Mouse (Mus musculus) liver, embryonic 16.5 days (tissue): ENCODE results near the gene Zfp94. TPM values are rescaled to one million over a fixed set of nuclear protein-coding genes. Genes with fewer than 3 reads are reported as not detected.

Source experiments
- ATAC-seq: fragments of 200-750 bp; cut with Nextera tagmentation; 2 replicates; pipeline ENCODE4 v1.8.0; 2017; ENCODE audit warnings: low read depth, mild to moderate bottlenecking, moderate number of reproducible peaks, moderate library complexity
- H3K27ac ChIP-seq: fragments of 300-500 bp; sonication (generic); 2 replicates; pipeline ENCODE4 v1.5.1; 2014; ENCODE audit warnings: mild to moderate bottlenecking, low read length
- H3K27me3 ChIP-seq: fragments of 300-500 bp; sonication (generic); 2 replicates; pipeline ENCODE4 v1.6.1; 2014; ENCODE audit warnings: low read depth, low read length, mixed read lengths; ENCODE audit not compliant: control insufficient read depth, insufficient read depth
- H3K36me3 ChIP-seq: fragments of 300-500 bp; sonication (generic); 2 replicates; pipeline ENCODE4 v1.6.1; 2014; ENCODE audit warnings: mild to moderate bottlenecking; ENCODE audit not compliant: control insufficient read depth, insufficient read depth
- H3K4me1 ChIP-seq: fragments of 300-500 bp; sonication (generic); 2 replicates; pipeline ENCODE4 v1.6.1; 2014; ENCODE audit warnings: low read depth, low read length, mixed read lengths; ENCODE audit not compliant: control insufficient read depth
- H3K4me2 ChIP-seq: fragments of 300-500 bp; sonication (generic); 2 replicates; pipeline ENCODE4 v1.6.1; 2014; ENCODE audit warnings: low read depth, low read length, mixed read lengths
- H3K4me3 ChIP-seq: fragments of 300-500 bp; sonication (generic); 2 replicates; pipeline ENCODE4 v1.5.1; 2014; ENCODE audit warnings: low read depth, mild to moderate bottlenecking, low read length
- H3K9ac ChIP-seq: fragments of 300-500 bp; sonication (generic); 2 replicates; pipeline ENCODE4 v1.6.1; 2014; ENCODE audit warnings: low read depth, low read length
- H3K9me3 ChIP-seq: fragments of 300-500 bp; sonication (generic); replicated peaks from 2 replicates; pipeline ENCODE4 v1.6.1; 2016; ENCODE audit warnings: low read length; ENCODE audit not compliant: control insufficient read depth
- WGBS: fragments of 180-500 bp; shearing (Covaris S2); extraction: QIAGEN DNeasy Blood & Tissue Kit; methylation state at CpG from one replicate; pipeline ENCODE4 v1.1.7; 2014; ENCODE audit not compliant: insufficient replicate concordance; 5-methylcytosine and 5-hydroxymethylcytosine counted together
- polyA plus RNA-seq: library from polyadenylated mRNA; unstranded; fragments of >200 nt; fragmentation: Nextera tagmentation; extraction: Ambion mirVana; gene quantifications from 2 replicates; pipeline ENCODE4 v1.2.1, GENCODE M21; 2015

The Zfp94 gene
- polyA plus RNA-seq, 1 experiment from 2014 or later: 1.8 TPM

DNA sequence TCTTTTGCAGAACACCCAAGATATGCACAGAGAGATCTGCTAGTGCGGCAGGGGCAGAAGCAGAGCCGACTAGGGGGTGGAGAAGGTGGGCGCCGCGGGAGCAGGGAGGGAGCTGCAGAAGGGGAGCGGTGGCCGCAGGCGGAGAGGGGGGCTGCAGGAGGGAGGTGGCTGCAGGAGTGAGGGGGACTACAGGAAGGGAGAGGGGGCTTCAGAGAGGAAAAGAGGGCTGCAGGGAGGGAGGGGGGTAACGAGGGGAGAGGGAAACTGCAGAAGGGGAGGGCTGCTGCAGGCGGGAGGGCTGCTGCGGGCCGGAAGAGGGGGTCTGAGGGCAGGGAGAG, 17.9 kb downstream of the Zfp94 start:
- WGBS: under 1% methylated on average over 11 of the region's 12 CpGs
- Histone ChIP-seq H3K9me3 (no peaks in the 10 kb centered on the region), H3K9ac (peak overlapping the region; percentile 67), H3K4me2 (peak overlapping the region; percentile 94), H3K27ac (no peak overlapping the region), H3K27me3 (no peaks in the 10 kb centered on the region), H3K4me1 (peaks cover 12% of the 10 kb centered on the region), H3K4me3 (peak overlapping the region; percentile 74), H3K36me3 (no peaks in the 10 kb centered on the region)
- ATAC-seq: no peak

DNA sequence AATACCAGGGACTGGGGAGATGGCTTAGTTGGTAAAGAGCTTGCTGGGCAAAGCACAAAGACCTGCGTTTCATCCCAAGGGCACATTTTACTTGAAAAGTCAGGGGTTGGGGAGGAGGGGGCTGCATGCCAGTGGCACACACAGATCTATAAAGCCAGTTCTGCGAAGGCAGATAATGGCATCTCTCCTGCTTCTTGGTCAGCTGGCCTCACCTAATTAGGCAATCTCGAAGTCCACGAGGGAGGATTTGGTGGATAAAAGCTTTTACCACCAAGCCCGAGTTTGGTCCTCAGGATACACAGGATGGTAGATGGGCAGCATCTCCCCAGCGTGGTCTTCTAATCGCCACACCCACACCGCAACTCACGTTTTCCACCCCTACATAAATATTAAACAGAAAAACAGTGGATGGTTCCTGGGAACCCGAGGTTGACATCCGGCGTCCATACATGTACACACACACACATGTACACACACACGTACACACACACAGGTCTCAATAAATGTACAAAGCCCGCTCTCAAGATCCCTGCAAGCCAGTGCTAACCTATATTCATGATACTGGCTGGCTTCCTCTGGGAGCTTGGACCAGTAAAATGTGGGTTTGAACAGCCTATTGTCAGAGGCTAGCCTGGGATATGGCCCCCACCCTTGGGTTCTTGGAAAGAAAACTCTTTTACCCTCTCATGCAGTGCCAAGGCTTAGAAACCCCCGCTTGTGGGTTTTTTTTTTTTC, 18.9 kb downstream of the Zfp94 start:
- Histone ChIP-seq H3K9me3 (no peaks in the 10 kb centered on the region), H3K4me1 (peaks cover 12% of the 10 kb centered on the region), H3K27me3 (no peaks in the 10 kb centered on the region), H3K4me3 (no peak overlapping the region), H3K36me3 (no peaks in the 10 kb centered on the region; the same call in 1 of the 2 replicates), H3K4me2 (no peak overlapping the region), H3K27ac (no peak overlapping the region), H3K9ac (no peak overlapping the region)
- ATAC-seq: no peak
- WGBS: 81% methylated on average over 15 of the region's 15 CpGs

DNA sequence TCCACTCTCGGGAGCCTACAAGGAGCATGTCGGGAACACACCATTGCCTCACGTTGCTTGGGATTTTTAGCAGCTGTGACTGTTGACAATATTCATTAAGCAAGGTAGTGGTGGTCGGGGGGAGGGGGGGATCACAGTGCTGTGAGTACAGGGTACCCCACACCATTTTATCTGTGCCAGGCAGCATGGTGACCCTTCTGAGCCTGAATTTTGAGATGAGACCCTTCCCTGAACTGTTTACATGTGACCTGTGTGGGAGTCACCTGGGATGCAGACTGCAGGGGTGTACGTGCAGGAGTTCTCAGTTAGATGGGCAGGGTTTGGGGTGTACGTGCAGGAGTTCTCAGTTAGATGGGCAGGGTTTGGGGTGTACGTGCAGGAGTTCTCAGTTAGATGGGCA, 20.1 kb downstream of the Zfp94 start:
- peaks cover 6% of the 10 kb centered on the region for H3K36me3 ChIP-seq

GRCm38 (mm10) chr7:24295376-24295775, 21.1 kb downstream of the Zfp94 start:
- Histone ChIP-seq H3K36me3 (peaks cover 6% of the 10 kb centered on the region), H3K9ac (no peak overlapping the region), H3K9me3 (no peaks in the 10 kb centered on the region), H3K27me3 (no peaks in the 10 kb centered on the region), H3K27ac (no peak overlapping the region), H3K4me1 (peaks cover 7% of the 10 kb centered on the region), H3K4me3 (no peak overlapping the region), H3K4me2 (no peak overlapping the region)
- no peak for ATAC-seq
- WGBS: 84% methylated on average over 7 of the region's 7 CpGs

More for the DNA sequence above, 20.1 kb downstream of the Zfp94 start:
- H3K4me1 ChIP-seq: peaks cover 12% of the 10 kb centered on the region
- ATAC-seq: no peak
- no peaks in the 10 kb centered on the region for H3K27me3 ChIP-seq
- H3K9me3 ChIP-seq: no peaks in the 10 kb centered on the region
- H3K4me2 ChIP-seq: no peak overlapping the region
- H3K4me3 ChIP-seq: no peak overlapping the region
- no peak overlapping the region for H3K27ac ChIP-seq
- no peak overlapping the region for H3K9ac ChIP-seq
- 83% methylated on average over 7 of the region's 7 CpGs for WGBS

- H3K4me3 ChIP-seq: no peak overlapping the region
- H3K36me3 ChIP-seq: peaks cover 6% of the 10 kb centered on the region
- ATAC-seq: no peak
- H3K4me1 ChIP-seq: peaks cover under 1% of the 10 kb centered on the region; the same call in 1 of the 2 replicates
- no peaks in the 10 kb centered on the region for H3K9me3 ChIP-seq
- no peak overlapping the region for H3K9ac ChIP-seq
- H3K4me2 ChIP-seq: no peak overlapping the region
- no peaks in the 10 kb centered on the region for H3K27me3 ChIP-seq
- 79% methylated on average over 4 of the region's 4 CpGs for WGBS
- no peak overlapping the region for H3K27ac ChIP-seq
Observed at GRCm38 (mm10) chr7:24294763-24295162, 21.7 kb downstream of the Zfp94 start.

- H3K36me3 ChIP-seq: peaks cover 6% of the 10 kb centered on the region
Observed at GRCm38 (mm10) chr7:24293061-24293851, 23.2 kb downstream of the Zfp94 start.

GRCm38 (mm10) chr7:24291387-24292090, 24.9 kb downstream of the Zfp94 start:
- WGBS: 80% methylated on average over 27 of the region's 27 CpGs
- no peak overlapping the region for H3K4me2 ChIP-seq
- H3K9me3 ChIP-seq: no peaks in the 10 kb centered on the region
- ATAC-seq: no peak
- H3K9ac ChIP-seq: no peak overlapping the region
- no peaks in the 10 kb centered on the region for H3K27me3 ChIP-seq
- peaks cover 6% of the 10 kb centered on the region for H3K36me3 ChIP-seq
- no peak overlapping the region for H3K27ac ChIP-seq
- no peak overlapping the region for H3K4me3 ChIP-seq
- no peaks in the 10 kb centered on the region for H3K4me1 ChIP-seq

More at GRCm38 (mm10) chr7:24293061-24293851, 23.2 kb downstream of the Zfp94 start:
- H3K9ac ChIP-seq: no peak overlapping the region
- WGBS: 65% methylated on average over 12 of the region's 12 CpGs
- no peak overlapping the region for H3K4me3 ChIP-seq
- H3K9me3 ChIP-seq: no peaks in the 10 kb centered on the region
- H3K4me2 ChIP-seq: no peak overlapping the region
- ATAC-seq: no peak
- H3K27ac ChIP-seq: no peak overlapping the region
- no peaks in the 10 kb centered on the region for H3K4me1 ChIP-seq
- H3K27me3 ChIP-seq: no peaks in the 10 kb centered on the region

GRCm38 (mm10) chr7:24290106-24290693, 26.3 kb downstream of the Zfp94 start:
- 67% methylated on average over 4 of the region's 4 CpGs for WGBS
- no peak for ATAC-seq

More at GRCm38 (mm10) chr7:24290106-24290693, 26.3 kb downstream of the Zfp94 start:
- H3K9ac ChIP-seq: no peak overlapping the region
- H3K4me2 ChIP-seq: no peak overlapping the region
- no peaks in the 10 kb centered on the region for H3K4me1 ChIP-seq
- peaks cover 6% of the 10 kb centered on the region for H3K36me3 ChIP-seq
- no peak overlapping the region for H3K27ac ChIP-seq
- no peaks in the 10 kb centered on the region for H3K9me3 ChIP-seq
- H3K4me3 ChIP-seq: no peak overlapping the region
- no peaks in the 10 kb centered on the region for H3K27me3 ChIP-seq
